Mouse (Mus musculus) granulocyte monocyte progenitor cell, adult 5-6 weeks (primary cell): ENCODE data around the gene Cep104. TPM values are rescaled to one million over a fixed set of nuclear protein-coding genes. Genes with fewer than 3 reads are reported as not detected.

Source experiments
- ATAC-seq: replicated peaks from 2 replicates; pipeline ENCODE4 v1.8.0; 2016; ENCODE audit warnings: mild to moderate bottlenecking, moderate TSS enrichment, inconsistent platforms; ENCODE audit not compliant: poor library complexity, severe bottlenecking
- total RNA-seq, 2 experiments: library from RNA; stranded (forward) in 1 of 2; stranded (reverse) in 1 of 2; fragments of 200-712, 200-1000 nt in 1 of 2; fragments of >200 nt in 1 of 2; fragmentation: Nextera tagmentation in 1 of 2; gene quantifications; 2 replicates each; pipeline ENCODE4 v1.2.3; 2014 to 2017

The Cep104 gene
- total RNA-seq, 2 experiments from 2014 or later = 5.7 to 6.9 TPM

DNA sequence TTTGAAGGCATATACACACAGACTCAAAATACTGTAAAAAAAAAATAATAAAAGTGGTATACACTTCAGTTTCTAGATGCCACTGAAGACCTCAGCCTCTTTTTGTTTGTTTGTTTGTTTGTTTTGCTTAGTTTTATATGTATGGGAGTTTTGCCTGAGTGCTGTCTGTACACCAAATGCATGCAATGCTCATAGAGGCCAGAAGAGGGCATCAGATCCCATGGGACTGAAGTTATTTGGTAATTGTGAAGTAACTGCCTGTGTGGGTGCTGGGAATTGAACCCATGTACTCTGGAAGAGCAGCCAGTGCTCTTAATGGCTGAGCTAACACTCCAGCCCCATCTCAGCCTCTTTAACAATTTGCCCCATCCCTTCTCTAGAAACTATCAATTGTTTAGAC lies 53.7 kb downstream of the Cep104 start:
- ATAC-seq = no peak; the same call in 1 of the 2 replicates

DNA sequence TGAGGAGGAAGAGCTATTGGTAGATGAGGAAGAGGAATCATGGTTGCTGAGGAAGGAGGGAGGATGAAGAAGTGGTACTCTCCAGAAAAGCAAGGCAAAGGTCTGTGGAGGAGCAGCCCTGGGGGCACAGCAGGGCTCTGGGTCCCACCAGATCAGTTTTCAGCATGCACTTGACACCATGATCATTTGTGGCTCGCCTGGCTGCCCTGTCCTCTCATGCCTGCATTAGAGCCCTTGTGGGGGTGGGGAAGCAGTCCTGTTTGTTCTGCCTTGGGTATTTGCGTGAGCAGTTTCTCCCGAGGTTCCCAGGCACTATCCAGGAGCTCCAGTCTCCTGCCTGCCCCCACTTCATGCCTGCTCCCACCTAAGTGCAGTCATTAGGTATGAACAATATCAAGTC lies 62.1 kb downstream of the Cep104 start:
- no peak for ATAC-seq

DNA sequence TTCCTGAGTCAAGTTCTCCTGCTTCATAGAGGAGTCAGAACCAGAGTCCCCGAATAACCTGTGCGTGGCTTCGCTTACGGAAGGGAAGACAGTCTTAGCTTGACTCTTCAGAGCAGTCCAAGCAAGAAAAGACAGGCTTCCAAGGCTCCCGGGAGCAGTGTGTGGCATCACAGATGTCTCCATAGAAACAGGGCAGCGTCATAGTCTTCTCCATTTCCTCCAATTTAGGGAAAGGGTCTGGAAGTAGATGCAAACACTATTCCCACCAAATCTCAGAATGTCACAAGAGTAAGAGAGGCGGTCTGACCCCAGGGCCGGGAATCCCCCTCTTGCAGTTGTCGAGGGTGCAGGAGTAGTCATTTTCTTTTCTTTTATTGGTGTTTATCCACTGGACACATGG lies 67.6 kb downstream of the Cep104 start, which contains the start of gene Ccdc27:
TSS of gene Ccdc27 (minus strand) at position 101 of the 400 bp plus-strand sequence.
- no peak for ATAC-seq

DNA sequence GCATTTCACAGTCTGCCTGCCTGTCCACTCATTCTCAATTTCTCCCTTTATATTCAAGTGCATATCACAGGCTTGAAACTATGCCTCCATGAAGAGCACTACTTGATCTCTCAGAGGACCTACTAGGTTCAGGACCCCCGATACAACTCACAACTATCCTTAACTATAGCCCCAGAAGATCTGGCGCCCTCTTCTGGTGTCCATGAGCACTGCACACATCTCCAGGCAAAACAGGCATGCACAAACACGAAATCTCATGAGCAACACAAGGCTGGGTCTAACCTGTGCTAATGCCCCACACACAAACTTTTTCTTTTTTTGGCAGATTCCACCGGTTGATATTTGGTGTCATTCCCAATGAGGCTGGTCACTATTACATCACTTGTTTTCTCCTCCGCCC lies 70.8 kb downstream of the Cep104 start:
- ATAC-seq = no peak

DNA sequence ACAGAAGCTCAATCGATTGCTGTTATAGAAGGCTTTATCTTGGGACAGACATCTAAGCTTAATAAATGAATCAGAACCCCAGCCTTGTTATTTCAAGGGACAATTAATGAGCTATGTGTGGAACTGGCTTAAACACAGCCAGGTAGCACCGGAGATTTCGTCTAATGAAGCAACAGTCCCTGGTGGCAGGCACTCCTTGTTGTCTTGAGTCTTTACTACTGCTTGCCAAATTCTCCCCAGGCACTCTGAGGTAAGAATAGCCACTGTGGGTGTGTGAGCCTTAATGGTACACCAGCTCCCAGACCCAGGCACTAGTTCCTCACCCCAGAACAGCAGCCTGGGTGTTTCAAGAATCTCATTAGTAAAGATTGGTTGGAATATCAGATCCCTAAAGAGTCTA lies 76.4 kb downstream of the Cep104 start:
- no peak for ATAC-seq

DNA sequence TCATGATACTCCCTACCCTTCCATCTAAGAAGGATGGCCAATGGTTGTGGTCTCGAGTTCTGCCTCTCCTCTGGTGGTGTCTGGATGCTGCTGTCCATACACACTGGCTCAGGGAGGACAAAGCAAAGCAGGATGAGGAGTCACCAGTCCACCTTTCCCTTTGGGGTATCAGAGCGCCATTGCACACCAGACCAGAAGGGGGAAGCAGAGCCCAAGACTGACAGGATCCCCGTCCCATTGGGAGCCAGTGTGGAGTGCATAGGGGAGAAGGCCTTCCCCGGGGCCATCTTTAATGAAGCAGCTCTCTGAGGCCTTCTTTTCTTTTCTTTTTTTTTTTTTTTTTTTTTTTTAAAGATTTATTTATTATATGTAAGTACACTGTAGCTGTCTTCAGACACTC lies 78.1 kb downstream of the Cep104 start:
- ATAC-seq = no peak

DNA sequence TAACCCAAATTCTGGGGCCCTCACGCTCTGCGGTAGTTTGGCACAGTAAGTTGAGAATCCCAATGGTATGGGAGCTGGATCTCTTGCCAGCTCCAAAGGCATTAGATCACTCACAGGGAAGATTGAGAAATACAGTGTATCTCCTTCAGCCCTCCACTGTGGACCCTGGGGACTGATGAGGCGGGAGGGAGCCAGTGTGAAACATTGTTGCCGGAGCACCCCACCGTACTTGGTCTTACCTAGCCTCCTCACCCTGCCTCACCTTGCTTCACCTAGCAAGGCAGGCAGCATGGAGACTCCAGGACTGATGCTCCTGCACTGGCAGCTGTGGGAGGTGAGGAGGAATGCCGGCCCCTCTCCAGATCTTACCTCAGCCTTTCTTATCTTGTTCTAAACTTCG lies 80.5 kb downstream of the Cep104 start:
- no peak for ATAC-seq

DNA sequence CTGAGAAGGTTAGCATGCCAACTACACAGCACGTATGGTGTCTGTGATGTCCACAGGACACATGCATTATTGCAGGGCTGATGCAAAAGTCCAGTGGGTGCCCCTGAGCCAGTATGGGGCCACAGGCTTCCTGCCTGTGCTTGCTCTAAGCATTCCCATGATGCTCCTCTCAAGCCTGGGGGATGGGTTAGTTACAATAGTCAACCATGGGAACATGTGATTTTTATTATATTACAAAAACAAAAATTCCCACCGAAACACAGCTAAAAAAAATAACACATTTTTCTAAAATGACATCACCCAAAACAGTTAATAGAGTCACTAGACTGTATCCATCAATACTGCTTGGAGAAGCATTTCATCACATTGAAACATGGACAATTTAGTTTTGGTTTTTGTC lies 81.1 kb downstream of the Cep104 start:
- ATAC-seq = no peak

DNA sequence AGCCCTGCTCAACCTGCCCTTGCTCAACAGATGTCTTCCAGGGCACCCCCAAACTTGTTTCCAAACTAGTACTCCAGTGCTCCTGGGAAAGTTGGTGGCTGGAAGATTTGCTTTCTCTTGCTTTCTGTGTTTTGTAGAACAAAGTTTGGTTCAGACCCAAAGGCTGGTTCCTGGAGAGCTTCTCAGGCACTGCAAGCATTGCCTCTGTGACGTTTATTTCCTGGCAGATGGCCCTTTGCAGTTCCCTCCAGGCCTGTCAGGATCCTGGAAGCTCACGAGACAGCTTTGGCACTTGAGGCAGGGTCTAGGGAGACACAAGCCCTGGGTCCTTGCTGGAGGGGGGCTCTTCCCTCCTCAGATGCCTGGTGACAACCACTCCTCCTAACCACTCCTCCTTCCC lies 81.7 kb downstream of the Cep104 start:
- ATAC-seq = no peak

DNA sequence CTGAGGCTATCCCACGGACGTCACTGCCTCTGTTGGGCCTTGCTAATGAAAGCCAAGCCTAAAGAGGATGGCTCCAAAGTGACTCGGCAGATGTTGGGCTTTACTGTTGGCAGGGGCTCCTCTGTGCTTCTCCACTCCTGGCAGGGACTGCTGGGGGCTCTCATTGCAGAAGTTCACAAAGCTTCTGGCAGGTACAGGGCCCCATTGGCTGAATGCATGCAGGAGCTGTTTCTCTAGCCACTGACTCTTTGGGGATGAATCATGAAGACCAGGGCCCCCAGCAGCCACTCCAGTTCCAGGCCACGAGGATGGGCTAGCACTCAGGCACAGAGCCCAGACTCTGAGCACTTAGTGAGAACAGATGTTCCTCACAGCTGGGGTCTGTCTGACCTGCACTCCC lies 82.7 kb downstream of the Cep104 start:
- no peak for ATAC-seq

Other genes starting within 250 kb of the Cep104 start
- 25.0 and 40.8 TPM in 2 replicates for gene A430005L14Rik, start 18.0 kb upstream of the Cep104 start, total RNA-seq (2014; fragmentation: Nextera tagmentation)
- gene A430005L14Rik, start 18.0 kb upstream of the Cep104 start, total RNA-seq (2017) = 45.4 and 55.1 TPM in 2 replicates
- gene Dffb, start 68 bp upstream of the Cep104 start, total RNA-seq (2014; fragmentation: Nextera tagmentation) = 11.8 and 14.2 TPM in 2 replicates
- gene Dffb, start 68 bp upstream of the Cep104 start, total RNA-seq (2017) = 6.7 and 13.4 TPM in 2 replicates
- 15.7 and 22.7 TPM in 2 replicates for gene Lrrc47, start 36.5 kb downstream of the Cep104 start, total RNA-seq (2014; fragmentation: Nextera tagmentation)
- 23.5 and 32.4 TPM in 2 replicates for gene Lrrc47, start 36.5 kb downstream of the Cep104 start, total RNA-seq (2017)
- gene Smim1, start 51.0 kb downstream of the Cep104 start, total RNA-seq (2014; fragmentation: Nextera tagmentation) = not detected in 2 replicates
- 0.05 and 0.60 TPM in 2 replicates for gene Smim1, start 51.0 kb downstream of the Cep104 start, total RNA-seq (2017)
- gene Ccdc27, start 67.5 kb downstream of the Cep104 start, total RNA-seq (2014; fragmentation: Nextera tagmentation) = not detected in 2 replicates
- not detected in 2 replicates for gene Ccdc27, start 67.5 kb downstream of the Cep104 start, total RNA-seq (2017)
- gene Trp73, start 165.0 kb downstream of the Cep104 start, total RNA-seq (2014; fragmentation: Nextera tagmentation) = not detected in 2 replicates
- not detected in 2 replicates for gene Trp73, start 165.0 kb downstream of the Cep104 start, total RNA-seq (2017)
- gene Wrap73, start 167.2 kb downstream of the Cep104 start, total RNA-seq (2014; fragmentation: Nextera tagmentation) = 8.0 and 18.9 TPM in 2 replicates
- gene Wrap73, start 167.2 kb downstream of the Cep104 start, total RNA-seq (2017) = 8.6 and 24.1 TPM in 2 replicates
- 44.9 and 52.5 TPM in 2 replicates for gene Tprgl, start 185.5 kb downstream of the Cep104 start, total RNA-seq (2014; fragmentation: Nextera tagmentation)
- gene Tprgl, start 185.5 kb downstream of the Cep104 start, total RNA-seq (2017) = 28.9 and 29.8 TPM in 2 replicates
- gene Megf6, start 195.5 kb downstream of the Cep104 start, total RNA-seq (2014; fragmentation: Nextera tagmentation) = not detected in 2 replicates
- gene Megf6, start 195.5 kb downstream of the Cep104 start, total RNA-seq (2017) = not detected in 2 replicates